9 mouse cellular contexts compared by ENCODE assay signal in the genomic region with DNA sequence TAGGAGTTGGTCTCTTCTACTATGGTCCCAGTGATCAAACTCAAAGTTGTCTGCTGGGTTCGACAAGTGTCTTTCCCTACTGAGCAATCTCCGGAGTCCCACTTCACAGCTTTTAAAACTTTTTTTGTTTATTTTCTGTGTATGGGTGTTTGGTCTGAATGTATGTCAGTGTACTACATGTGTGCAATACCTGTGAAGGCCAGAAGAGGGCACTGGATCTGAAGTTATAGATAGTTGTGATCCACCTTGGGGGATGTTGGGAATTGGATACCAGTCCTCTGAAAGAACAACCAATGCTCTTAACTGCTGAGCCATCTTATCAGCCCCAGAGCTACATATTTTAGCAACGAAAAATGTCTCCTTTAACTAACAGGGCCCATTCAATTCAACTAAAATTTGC.
DNase-seq lines count a peak whose midpoint lies in the region; ATAC-seq lines count a peak whose summit lies in the region.
"Had no signal": no experiment of that assay in that cellular context is flagged by ENCODE, and none has a peak within 500 bp of the region (broad histone marks: within the 10 kb centered on the region; RNA-seq: fewer than 3 reads in every experiment).

No protein-coding gene starts in this region.

- 65% methylated on average over 3 of the region's 3 CpGs for WGBS in liver, embryonic 13.5 days (ENCODE audit: insufficient replicate concordance)

- H3K27me3 ChIP-seq in liver, embryonic 13.5 days, result no peaks in the 10 kb centered on the region
- H3K27me3 ChIP-seq: hindbrain, embryonic 15.5 days had no signal

- no peak overlapping the region for H3K27ac ChIP-seq in liver, embryonic 13.5 days
- H3K27ac ChIP-seq: hindbrain, embryonic 15.5 days had no signal

- H3K4me2 ChIP-seq in liver, embryonic 13.5 days, result no peak overlapping the region
- H3K4me2 ChIP-seq: hindbrain, embryonic 15.5 days had no signal

- 0 out of 2 replicates have a peak, but pooled peaks have one; percentile 50 for ATAC-seq in liver, embryonic 13.5 days (ENCODE audit: low read depth)

- H3K4me3 ChIP-seq in liver, embryonic 13.5 days (replicated peaks), result no peak overlapping the region
- H3K4me3 ChIP-seq: hindbrain, embryonic 15.5 days had no signal

- H3K9me3 ChIP-seq in liver, embryonic 13.5 days (replicated peaks), result no peaks in the 10 kb centered on the region
- H3K9me3 ChIP-seq: hindbrain, embryonic 15.5 days had no signal

- no peaks in the 10 kb centered on the region for H3K4me1 ChIP-seq in liver, embryonic 13.5 days (replicated peaks)

- peaks cover 15% of the 10 kb centered on the region; the same call in 1 of the 2 replicates for H3K36me3 ChIP-seq in liver, embryonic 13.5 days
- H3K36me3 ChIP-seq: hindbrain, embryonic 15.5 days had no signal

- no peak overlapping the region for H3K9ac ChIP-seq in liver, embryonic 13.5 days
- H3K9ac ChIP-seq: hindbrain, embryonic 15.5 days had no signal

- peak; percentile 37 for DNase-seq in kidney, adult 18-20 months
- no peak for DNase-seq in kidney, adult 11 months
- peak; percentile 32 for DNase-seq in CD4-positive helper T cell, adult 2 months (ENCODE audit: low read depth, low spot score)
- DNase-seq in R1 (ENCODE audit: low read depth, low spot score), result peak; percentile 81
- DNase-seq in liver, embryonic 13.5 days, result peak; percentile 20
- DNase-seq in layer of hippocampus, adult 18-20 months (ENCODE audit: low spot score in 2 of 2), result no peak
- no peak for DNase-seq in layer of hippocampus, postnatal 14 days (ENCODE audit: low spot score in 2 of 2)
- no peak for DNase-seq in right cerebral cortex, adult 18-20 months

Comparison
In these comparisons a context has a peak if more than half of its experiments do, and no peak if none do; other contexts are left out.
1. DNase-seq: peak in kidney, adult 18-20 months (single experiment), CD4-positive helper T cell, adult 2 months (single experiment), R1 (single experiment) and liver, embryonic 13.5 days (single experiment); none in kidney, adult 11 months (single experiment), layer of hippocampus, adult 18-20 months (0 of 2), layer of hippocampus, postnatal 14 days (0 of 2) and right cerebral cortex, adult 18-20 months (single experiment).